Mouse (Mus musculus): ENCODE results near the gene Gucd1.
A peak's percentile ranks its signal among the peaks of the same experiment; 100 is the strongest.
"Not testable (repeated sequence)": the region's sequence is repeated elsewhere in the genome, so short reads cannot be mapped to it uniquely, and the experiment has no call there.

Gene Gucd1

GRCm38 (mm10) chr10:75373655-75374351, 144.0 kb downstream of the Gucd1 start:
- peak; percentile 93 for ATAC-seq (ENCODE audit: low TSS enrichment)

GRCm38 (mm10) chr10:75365231-75365633, 152.5 kb downstream of the Gucd1 start:
- no peak for ATAC-seq (ENCODE audit: low TSS enrichment)

GRCm38 (mm10) chr10:75364796-75365195, 153.0 kb downstream of the Gucd1 start:
- no peak for ATAC-seq (ENCODE audit: low TSS enrichment)

- peak; percentile 64; the same call in 1 of the 2 replicates for ATAC-seq (ENCODE audit: low TSS enrichment)
Observed at GRCm38 (mm10) chr10:75364214-75364690, 153.5 kb downstream of the Gucd1 start.

GRCm38 (mm10) chr10:75355341-75355740, 162.4 kb downstream of the Gucd1 start:
- ATAC-seq (ENCODE audit: low TSS enrichment): no peak

GRCm38 (mm10) chr10:75353838-75354241, 163.9 kb downstream of the Gucd1 start:
- ATAC-seq (ENCODE audit: low TSS enrichment): not testable (repeated sequence)

- ATAC-seq (ENCODE audit: low TSS enrichment): no peak
Observed at GRCm38 (mm10) chr10:75352541-75352940, 165.2 kb downstream of the Gucd1 start.

GRCm38 (mm10) chr10:75350564-75350963, 167.2 kb downstream of the Gucd1 start:
- ATAC-seq (ENCODE audit: low TSS enrichment): no peak

GRCm38 (mm10) chr10:75345265-75345664, 172.5 kb downstream of the Gucd1 start:
- no peak for ATAC-seq (ENCODE audit: low TSS enrichment)

- ATAC-seq (ENCODE audit: low TSS enrichment): not testable (repeated sequence)
Observed at GRCm38 (mm10) chr10:75344563-75344962, 173.2 kb downstream of the Gucd1 start.

GRCm38 (mm10) chr10:75341936-75342335, 175.8 kb downstream of the Gucd1 start:
- no peak for ATAC-seq (ENCODE audit: low TSS enrichment)

- ATAC-seq (ENCODE audit: low TSS enrichment): no peak
Observed at GRCm38 (mm10) chr10:75339377-75339776, 178.4 kb downstream of the Gucd1 start.

- ATAC-seq (ENCODE audit: low TSS enrichment): no peak
Observed at GRCm38 (mm10) chr10:75338852-75339251, 178.9 kb downstream of the Gucd1 start.

GRCm38 (mm10) chr10:75337231-75337630, 180.5 kb downstream of the Gucd1 start:
- ATAC-seq (ENCODE audit: low TSS enrichment): no peak

GRCm38 (mm10) chr10:75335075-75335474, 182.7 kb downstream of the Gucd1 start:
- ATAC-seq (ENCODE audit: low TSS enrichment): no peak

GRCm38 (mm10) chr10:75334175-75334574, 183.6 kb downstream of the Gucd1 start:
- ATAC-seq (ENCODE audit: low TSS enrichment): no peak

GRCm38 (mm10) chr10:75333176-75333776, 184.5 kb downstream of the Gucd1 start:
- ATAC-seq (ENCODE audit: low TSS enrichment): no peak

- no peak for ATAC-seq (ENCODE audit: low TSS enrichment)
Observed at GRCm38 (mm10) chr10:75332268-75332667, 185.5 kb downstream of the Gucd1 start.

- ATAC-seq (ENCODE audit: low TSS enrichment): no peak
Observed at GRCm38 (mm10) chr10:75328201-75328704, 189.5 kb downstream of the Gucd1 start.

GRCm38 (mm10) chr10:75327081-75327480, 190.7 kb downstream of the Gucd1 start:
- ATAC-seq (ENCODE audit: low TSS enrichment): no peak

GRCm38 (mm10) chr10:75326553-75326952, 191.2 kb downstream of the Gucd1 start:
- no peak for ATAC-seq (ENCODE audit: low TSS enrichment)

- no peak for ATAC-seq (ENCODE audit: low TSS enrichment)
Observed at GRCm38 (mm10) chr10:75325821-75326220, 192.0 kb downstream of the Gucd1 start.

GRCm38 (mm10) chr10:75324391-75324790, 193.4 kb downstream of the Gucd1 start:
- ATAC-seq (ENCODE audit: low TSS enrichment): no peak
